Mouse (Mus musculus): ENCODE measurements around the gene Kdm3a.

Kdm3a gene

GRCm38 (mm10) chr6:71575359-71575758 is 57.4 kb downstream of the Kdm3a start:
- DNase-seq (ENCODE audit: extremely low spot score) = no peak

GRCm38 (mm10) chr6:71569025-71569424 is 63.8 kb downstream of the Kdm3a start:
- DNase-seq (ENCODE audit: extremely low spot score) = no peak

GRCm38 (mm10) chr6:71568616-71569015 is 64.2 kb downstream of the Kdm3a start:
- DNase-seq (ENCODE audit: extremely low spot score) = no peak

DNA sequence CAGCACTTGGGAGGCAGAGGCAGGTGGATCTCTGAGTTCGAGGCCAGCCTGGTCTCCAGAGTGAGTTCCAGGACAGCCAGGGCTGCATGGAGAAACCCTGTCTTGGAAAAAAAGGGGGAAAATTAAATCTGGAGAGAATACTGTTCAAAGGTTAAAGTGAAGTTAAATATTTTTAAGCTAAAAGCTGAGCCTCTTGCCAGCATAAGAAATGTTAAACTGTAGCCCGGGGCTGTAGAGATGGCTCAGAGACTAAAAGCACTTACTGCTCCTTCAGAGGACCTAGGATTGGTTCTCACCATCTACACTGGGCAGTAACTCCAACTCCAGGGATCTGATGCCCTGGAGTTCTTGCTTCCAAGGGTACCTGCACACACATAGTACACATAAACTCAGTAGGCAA is 76.0 kb downstream of the Kdm3a start:
- DNase-seq (ENCODE audit: extremely low spot score) = no peak

- no peak for DNase-seq (ENCODE audit: extremely low spot score)
These were observed 77.3 kb downstream of the Kdm3a start for GRCm38 (mm10) chr6:71555507-71555951.

DNA sequence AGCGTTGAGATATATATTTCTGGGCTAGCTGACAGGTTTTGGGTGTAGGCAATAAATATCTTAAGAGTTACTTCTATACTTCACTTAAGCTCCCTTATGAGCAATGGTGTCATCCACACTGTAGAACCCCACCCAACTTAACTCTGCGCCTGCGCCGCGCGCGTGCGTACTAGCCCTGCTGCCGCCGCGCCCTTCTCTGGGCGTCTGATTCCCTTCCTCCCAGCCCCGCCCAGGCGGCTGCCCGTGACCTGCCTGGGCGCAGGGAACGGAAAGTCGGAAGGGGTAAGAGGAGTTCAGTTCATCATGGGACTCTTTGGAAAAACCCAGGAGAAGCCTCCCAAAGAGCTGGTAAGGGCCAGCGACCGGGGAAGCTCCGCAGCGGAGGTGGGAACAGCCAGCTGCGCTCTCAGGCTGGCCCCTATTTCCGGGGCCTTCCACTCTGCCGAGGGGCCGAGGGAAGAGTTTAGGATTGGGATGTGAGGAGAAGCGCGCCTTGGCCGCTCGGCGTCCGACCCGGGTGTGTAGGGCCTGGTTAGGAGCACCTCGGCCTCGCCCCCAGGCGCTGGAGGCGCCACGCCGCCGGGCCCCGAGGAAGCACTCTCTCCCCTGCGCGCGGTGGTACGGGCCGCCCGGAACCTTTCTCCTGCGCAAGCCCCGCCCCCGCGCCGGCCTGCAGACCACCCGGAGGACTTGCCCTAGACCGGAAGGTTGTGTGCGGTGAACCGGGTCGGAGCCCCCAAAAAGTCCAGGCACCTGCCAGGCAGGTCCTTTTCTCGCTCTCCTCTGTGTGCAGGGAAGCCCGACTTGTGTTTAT is 88.9 kb downstream of the Kdm3a start, which contains the start of gene Chmp3:
Chmp3 (plus strand) TSS at position 112 of the 814 bp plus-strand sequence.
- DNase-seq (ENCODE audit: extremely low spot score) = peak; percentile 95

Data from embryo, embryonic 9.5 days (tissue).